Mouse (Mus musculus) adrenal gland, postnatal 0 days (tissue): ENCODE data around the gene Olfr1218. TPM values are rescaled to one million over a fixed set of nuclear protein-coding genes. Genes with fewer than 3 reads are reported as not detected.

ENCODE experiments used
- polyA plus RNA-seq: library from polyadenylated mRNA; unstranded; fragments of >200 nt; fragmentation: Nextera tagmentation; extraction: Ambion mirVana; gene quantifications from 2 replicates; pipeline ENCODE4 v1.2.1, GENCODE M21; 2015

Gene Olfr1218
- not detected in 2 replicates for polyA plus RNA-seq

DNA sequence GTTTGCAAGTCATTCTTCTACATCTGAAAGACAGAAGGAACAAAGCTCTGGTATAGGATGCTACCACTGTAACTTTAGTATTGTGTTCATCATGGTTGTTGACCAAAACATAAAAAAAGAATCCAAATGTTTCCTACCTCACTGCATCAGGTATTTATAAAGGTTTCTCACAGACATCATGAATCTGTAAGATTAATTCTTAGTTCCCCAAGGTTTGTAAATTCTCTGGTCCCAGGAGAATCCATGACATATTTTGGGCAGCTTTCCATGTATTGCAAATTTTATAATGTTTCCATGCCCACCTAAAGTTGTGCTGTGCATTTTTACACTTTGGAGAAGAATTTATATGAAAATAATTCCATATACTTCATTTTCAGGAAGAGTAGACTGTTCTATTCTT, at the start of gene Olfr1218:
TSS of gene Olfr1218 (minus strand) at position 101 of the 400 bp plus-strand sequence.

DNA sequence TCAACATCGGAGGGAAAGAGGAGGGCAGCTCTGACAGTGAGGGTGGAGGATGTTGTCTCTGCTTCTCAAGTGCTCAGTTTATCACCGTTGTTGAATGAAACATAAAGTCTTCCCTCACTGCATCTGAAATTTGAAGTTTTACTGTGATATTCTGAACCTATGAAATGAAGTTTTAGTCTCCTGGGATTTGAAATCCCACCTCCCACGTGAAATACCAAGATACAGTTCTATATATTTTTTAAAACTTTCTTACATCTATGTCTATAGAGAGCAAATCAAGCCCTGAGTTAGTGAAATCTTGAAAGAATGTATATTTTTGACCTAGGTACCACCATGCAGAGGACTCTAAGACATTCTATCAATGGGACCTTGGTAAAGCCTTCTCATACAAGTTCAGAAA, 45.7 kb upstream of the Olfr1218 start, which contains the start of gene Olfr1220:
TSS of gene Olfr1220 (minus strand) at position 101 of the 400 bp plus-strand sequence.

DNA sequence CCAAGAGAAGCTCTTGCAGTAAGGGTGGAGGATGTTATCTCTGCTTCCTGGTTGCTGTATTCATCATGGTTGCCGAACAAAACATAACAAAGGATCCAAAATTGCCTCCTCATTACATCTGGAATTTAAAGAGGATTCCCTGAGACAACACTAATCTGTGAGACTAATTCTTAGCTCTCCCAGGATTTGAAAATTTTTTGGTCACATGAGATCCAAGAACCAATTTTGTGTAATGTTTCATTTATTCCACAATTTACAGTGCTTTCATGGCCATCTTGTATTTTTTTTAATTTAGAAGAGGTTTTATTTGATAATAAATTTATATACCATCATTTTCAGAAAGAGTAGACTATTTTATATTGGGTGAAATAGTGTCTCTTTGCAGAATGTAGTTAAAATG, 22.4 kb upstream of the Olfr1218 start, which contains the start of gene Olfr1219:
TSS of gene Olfr1219 (minus strand) at position 101 of the 400 bp plus-strand sequence.

DNA sequence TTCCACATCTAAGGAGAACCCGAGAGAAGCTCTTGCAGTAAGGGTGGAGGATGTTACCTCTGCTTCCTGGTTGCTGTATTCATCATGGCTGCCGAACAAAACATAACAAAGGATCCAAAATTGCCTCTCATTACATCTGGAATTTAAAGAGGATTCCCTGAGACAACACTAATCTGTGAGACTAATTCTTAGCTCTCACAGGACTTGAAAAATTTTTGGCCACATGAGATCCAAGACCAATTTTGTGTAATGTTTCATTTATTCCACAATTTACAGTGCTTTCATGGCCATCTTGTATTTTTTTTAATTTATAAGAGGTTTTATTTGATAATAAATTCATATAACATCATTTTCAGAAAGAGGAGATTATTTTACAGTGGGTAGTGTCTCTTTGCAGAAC, 29.0 kb downstream of the Olfr1218 start, which contains the start of gene Olfr1217:
TSS of gene Olfr1217 (minus strand) at position 101 of the 400 bp plus-strand sequence.

DNA sequence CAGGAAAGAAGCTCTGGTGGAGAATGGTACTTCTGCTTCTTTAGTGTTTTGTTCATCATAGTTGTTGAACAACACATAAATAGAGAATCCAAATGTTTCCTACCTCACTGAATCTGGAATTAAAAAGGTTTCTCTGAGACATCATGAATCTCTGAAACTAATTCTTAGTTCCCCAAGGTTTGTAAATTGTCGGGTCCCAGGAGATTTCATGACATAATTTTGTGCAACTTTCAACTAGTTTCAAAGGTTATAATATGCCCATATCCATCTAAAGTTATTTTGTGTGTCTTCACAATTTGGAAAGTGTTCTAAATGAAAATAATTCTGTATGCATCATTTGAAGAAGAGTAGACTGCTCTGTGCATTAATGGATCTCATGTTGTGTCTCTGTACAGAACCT, 42.7 kb downstream of the Olfr1218 start, which contains the start of gene Olfr1216:
TSS of gene Olfr1216 (minus strand) at position 101 of the 400 bp plus-strand sequence.

DNA sequence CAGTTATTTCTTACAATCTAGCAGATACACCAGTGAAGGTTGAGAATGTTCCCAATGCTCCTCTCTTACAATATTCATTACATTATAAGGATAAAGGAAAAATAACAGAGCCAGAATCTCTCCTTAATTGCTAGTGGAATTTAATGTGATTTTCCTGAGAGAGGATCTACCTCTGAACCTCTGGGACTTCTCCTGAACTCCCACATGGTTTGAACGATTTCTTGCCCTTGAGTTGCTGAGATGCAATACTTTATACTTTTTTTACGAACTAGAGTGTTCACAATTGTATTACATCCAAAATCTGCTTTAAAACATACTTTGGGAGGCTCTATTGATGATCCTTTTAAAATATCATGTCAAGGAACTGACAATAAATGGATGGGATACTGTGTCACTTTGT, 54.1 kb downstream of the Olfr1218 start, which contains the start of gene Olfr1215:
TSS of gene Olfr1215 (minus strand) at position 101 of the 400 bp plus-strand sequence.

Other genes with a start within 250 kb of the Olfr1218 start
- gene Olfr1202, start 246.7 kb downstream of the Olfr1218 start, polyA plus RNA-seq, result 0.03 TPM in 1 of 2 replicates, not detected in the other
- not detected in 2 replicates for gene Olfr1205, start 231.4 kb downstream of the Olfr1218 start, polyA plus RNA-seq
- not detected in 2 replicates for gene Olfr1204, start 211.9 kb downstream of the Olfr1218 start, polyA plus RNA-seq
- gene Olfr1206, start 198.0 kb downstream of the Olfr1218 start, polyA plus RNA-seq, result not detected in 2 replicates
- gene Olfr1208, start 158.9 kb downstream of the Olfr1218 start, polyA plus RNA-seq, result not detected in 2 replicates
- not detected in 2 replicates for gene Olfr1209, start 146.0 kb downstream of the Olfr1218 start, polyA plus RNA-seq
- gene Olfr1211, start 123.1 kb downstream of the Olfr1218 start, polyA plus RNA-seq, result not detected in 2 replicates
- gene Olfr1212, start 107.2 kb downstream of the Olfr1218 start, polyA plus RNA-seq, result not detected in 2 replicates
- gene Gm13762, start 80.9 kb downstream of the Olfr1218 start, polyA plus RNA-seq, result not detected in 2 replicates
- gene Olfr1214, start 68.5 kb downstream of the Olfr1218 start, polyA plus RNA-seq, result not detected in 2 replicates
- not detected in 2 replicates for gene Olfr1215, start 54.2 kb downstream of the Olfr1218 start, polyA plus RNA-seq
- not detected in 2 replicates for gene Olfr1216, start 42.8 kb downstream of the Olfr1218 start, polyA plus RNA-seq
- not detected in 2 replicates for gene Olfr1217, start 29.1 kb downstream of the Olfr1218 start, polyA plus RNA-seq
- gene Olfr1219, start 22.3 kb upstream of the Olfr1218 start, polyA plus RNA-seq, result not detected in 2 replicates
- gene Olfr1220, start 45.6 kb upstream of the Olfr1218 start, polyA plus RNA-seq, result not detected in 2 replicates
- gene Olfr1221, start 56.1 kb upstream of the Olfr1218 start, polyA plus RNA-seq, result not detected in 2 replicates
- not detected in 2 replicates for gene Olfr1222, start 71.9 kb upstream of the Olfr1218 start, polyA plus RNA-seq
- not detected in 2 replicates for gene Olfr1223, start 90.4 kb upstream of the Olfr1218 start, polyA plus RNA-seq
- gene Olfr1224-ps1, start 102.9 kb upstream of the Olfr1218 start, polyA plus RNA-seq, result not detected in 2 replicates
- not detected in 2 replicates for gene Olfr1225, start 113.5 kb upstream of the Olfr1218 start, polyA plus RNA-seq
- gene Olfr1226, start 138.9 kb upstream of the Olfr1218 start, polyA plus RNA-seq, result not detected in 2 replicates
- gene Olfr1228, start 192.9 kb upstream of the Olfr1218 start, polyA plus RNA-seq, result not detected in 2 replicates
- not detected in 2 replicates for gene Olfr1229, start 226.8 kb upstream of the Olfr1218 start, polyA plus RNA-seq
- not detected in 2 replicates for gene Olfr1230, start 236.1 kb upstream of the Olfr1218 start, polyA plus RNA-seq
- not detected in 2 replicates for gene Olfr1231, start 245.9 kb upstream of the Olfr1218 start, polyA plus RNA-seq